Mouse (Mus musculus) embryo, embryonic 11.5 days (tissue): ENCODE measurements around the gene Bdh2.

ENCODE experiments used
- DNase-seq: peaks from one replicate; pipeline ENCODE4 v3.0.0-alpha.2; 2012; ENCODE audit warnings: low read depth, low spot score

Bdh2 gene

DNA sequence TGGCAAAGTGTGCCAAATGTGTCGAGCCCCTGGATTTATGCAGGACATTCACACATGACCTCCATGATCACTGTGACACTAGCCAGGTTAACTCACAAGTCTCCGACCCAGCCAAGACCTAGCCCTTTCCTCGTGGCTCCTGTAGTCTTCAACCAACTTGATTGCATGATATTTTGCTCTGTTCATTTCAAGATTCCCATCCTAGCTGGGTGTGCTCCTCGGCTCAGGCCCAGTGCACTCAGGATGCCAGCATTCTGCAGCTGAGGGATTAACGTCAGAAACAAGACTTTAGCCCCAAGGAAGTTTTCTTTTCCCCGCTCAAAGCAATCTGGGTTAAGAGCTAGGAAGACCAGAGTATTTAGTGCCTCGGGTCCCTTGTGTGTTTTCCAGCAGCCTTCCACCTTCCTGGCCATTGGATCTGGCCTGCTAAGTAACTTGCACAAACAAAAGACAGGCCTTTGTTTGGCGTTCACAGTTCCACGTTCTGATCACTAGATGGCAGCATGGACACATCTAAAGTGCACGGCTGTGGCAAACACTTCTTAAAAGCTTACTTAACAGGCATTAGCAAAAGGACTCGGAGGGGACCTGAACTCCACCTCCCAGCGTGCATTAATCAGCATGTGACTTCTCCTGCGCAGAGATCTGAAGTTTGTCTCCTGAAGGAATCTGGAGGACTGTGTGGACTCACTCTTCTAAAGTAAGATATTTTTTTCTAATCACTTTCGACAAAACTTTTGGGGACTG, at the start of gene Bdh2:
Bdh2 (plus strand) TSS at position 553 of the 747 bp plus-strand sequence.
- peak; percentile 84 for DNase-seq

DNA sequence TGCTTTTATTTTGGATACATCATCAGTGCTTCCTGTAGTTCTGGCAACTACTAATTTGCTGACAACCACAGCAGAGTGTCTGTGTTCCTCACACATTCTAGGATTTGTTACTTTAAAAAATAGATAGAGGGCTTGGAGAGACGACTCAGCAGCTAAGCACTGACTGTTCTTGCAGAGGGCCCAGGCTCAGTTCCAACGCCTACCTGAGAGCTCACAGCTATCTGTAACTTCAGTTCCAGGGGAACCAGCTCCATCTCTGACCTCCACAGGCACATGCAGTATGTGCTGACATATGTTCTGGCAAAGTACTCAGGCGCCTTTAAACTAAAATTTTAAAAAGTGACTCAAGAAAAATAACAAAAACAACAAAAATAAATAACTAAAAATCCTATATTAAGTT, 49.0 kb upstream of the Bdh2 start:
- no peak for DNase-seq

DNA sequence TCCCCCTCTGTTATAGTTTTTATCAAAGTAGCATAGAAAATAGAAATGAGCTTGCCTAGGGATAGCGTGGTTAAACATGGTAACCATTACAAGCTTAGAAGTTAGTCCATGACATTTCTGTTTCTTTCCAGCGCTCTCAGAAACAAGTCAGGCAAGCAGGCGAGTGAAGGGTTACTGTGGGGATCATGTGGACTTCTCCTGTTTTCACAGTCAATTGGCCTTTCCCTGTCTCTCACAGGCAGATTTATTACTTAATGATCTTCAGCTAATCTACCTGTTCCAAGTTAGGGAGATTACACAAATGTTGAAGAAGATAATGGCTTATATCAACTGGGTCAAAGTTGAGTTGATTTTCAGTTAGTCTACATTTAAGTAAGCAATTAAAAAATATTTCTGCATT, 48.6 kb upstream of the Bdh2 start:
- DNase-seq: no peak

DNA sequence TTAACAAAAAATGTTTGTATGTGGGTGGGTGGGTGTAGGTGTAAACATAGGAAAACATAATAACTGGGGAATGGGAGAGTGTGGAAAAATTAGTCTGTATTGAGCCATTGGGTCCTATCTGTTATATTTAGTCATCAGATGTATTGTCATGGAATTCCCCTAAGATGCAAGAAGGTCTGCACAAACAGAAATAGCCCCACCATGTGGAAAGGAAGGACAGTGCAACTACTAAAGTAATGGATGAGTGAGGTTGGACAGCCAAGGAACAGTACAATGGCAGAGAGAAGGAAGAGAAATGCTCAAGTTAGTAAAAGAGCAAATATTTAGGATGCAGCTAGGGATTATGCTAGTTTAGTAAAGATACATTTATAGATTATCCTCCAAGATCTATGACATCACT, 35.3 kb upstream of the Bdh2 start:
- peak; percentile 7 for DNase-seq

- DNase-seq: no peak
These were observed 34.2 kb upstream of the Bdh2 start for GRCm38 (mm10) chr3:135246828-135247227.

DNA sequence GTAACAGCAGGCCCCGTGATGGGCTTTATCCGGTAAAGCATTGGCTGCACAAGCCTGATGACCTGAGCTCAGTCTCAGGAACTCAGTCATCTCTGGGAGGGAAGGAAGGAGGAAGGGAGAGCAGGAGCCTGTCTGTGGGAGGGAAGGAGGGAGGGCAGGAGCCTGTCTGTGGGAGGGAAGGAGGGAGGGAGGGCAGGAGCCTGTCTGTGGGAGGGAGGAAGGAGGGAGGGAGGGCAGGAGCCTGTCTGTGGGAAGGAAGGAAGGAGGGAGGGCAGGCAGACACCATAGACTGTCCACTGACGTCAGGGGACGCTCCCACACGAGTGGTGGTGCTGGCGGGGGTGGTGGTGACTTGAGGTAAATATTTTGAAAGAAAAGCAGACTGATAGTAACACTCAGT, 31.9 kb upstream of the Bdh2 start:
- no peak for DNase-seq

DNA sequence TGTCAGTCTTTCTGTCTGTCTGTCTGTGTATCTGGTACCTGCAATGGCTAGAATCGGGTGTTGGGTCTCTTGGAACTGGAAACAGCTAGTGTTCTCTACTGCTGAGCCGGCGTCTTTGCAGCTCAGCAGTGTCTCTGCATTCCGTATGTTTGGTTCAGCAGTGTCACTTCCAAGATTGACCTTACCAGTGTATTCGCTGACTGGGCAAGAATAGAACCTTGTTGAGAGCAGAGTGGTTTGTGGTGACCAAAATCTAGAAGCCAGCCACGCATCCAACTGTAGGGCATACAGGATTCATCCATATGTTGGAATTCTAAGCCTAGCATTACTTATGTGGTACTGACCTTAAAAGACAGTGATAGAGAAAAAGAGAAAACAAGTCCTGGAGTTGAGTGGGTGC, 29.2 kb upstream of the Bdh2 start:
- DNase-seq: no peak

- no peak for DNase-seq
These were observed 26.2 kb upstream of the Bdh2 start for GRCm38 (mm10) chr3:135254784-135255183.

- DNase-seq: no peak
These were observed 22.1 kb upstream of the Bdh2 start for GRCm38 (mm10) chr3:135258919-135259318.

DNA sequence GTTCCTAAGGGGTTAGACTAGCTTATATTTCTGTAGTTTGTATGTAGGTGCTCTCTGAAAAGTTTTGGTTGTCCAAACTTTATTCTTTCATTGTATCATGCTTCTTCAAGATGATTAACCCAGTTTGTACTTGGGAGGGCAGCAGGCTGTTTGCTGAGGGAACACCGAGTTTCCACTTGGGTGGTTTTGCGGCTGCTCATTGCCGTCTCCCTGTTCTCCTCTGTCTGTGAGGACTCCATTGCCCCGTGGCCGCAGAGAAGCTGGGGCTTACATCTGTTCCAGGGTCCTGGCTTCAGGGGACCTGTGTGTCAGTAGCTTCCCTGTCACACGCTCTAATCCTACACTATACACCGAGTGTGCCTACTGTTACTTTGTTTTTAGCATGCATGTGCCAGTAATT, 20.8 kb upstream of the Bdh2 start:
- no peak for DNase-seq

GRCm38 (mm10) chr3:135268616-135269015, 12.4 kb upstream of the Bdh2 start:
- DNase-seq: no peak

DNA sequence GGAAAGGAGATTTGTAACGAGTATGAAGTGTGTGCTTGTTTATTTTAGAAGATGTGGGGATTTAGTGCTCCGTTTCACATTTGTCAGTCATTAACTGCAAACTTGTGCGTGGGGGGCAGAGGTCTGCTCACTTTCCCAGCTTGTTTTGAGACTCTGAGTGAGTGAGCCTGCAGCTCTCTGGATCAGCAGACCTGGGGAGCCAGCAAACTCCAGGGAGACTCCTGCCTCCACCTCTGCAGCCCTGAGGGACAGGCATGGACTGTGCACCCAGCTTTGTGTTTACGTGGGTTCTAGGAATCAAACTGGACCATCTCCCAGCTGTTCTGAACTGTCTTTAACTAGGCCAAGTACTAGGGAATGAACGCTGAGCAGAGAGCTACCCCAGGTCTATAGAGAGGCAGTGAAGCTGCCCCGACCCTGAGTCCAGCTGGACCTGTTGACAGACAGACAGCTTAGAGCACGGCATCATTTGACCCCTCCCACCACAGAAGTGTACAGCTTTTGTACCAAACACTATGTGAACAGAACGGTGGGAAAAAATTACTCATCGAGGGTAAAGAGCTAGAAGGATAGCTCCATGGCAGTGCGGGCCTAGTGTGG, 11.5 kb upstream of the Bdh2 start:
- DNase-seq: no peak

- no peak for DNase-seq
These were observed 8.4 kb upstream of the Bdh2 start for GRCm38 (mm10) chr3:135272627-135273026.

- DNase-seq: no peak
These were observed 8.0 kb upstream of the Bdh2 start for GRCm38 (mm10) chr3:135273047-135273446.

GRCm38 (mm10) chr3:135280160-135280559, 861 bp upstream of the Bdh2 start:
- DNase-seq: no peak

DNA sequence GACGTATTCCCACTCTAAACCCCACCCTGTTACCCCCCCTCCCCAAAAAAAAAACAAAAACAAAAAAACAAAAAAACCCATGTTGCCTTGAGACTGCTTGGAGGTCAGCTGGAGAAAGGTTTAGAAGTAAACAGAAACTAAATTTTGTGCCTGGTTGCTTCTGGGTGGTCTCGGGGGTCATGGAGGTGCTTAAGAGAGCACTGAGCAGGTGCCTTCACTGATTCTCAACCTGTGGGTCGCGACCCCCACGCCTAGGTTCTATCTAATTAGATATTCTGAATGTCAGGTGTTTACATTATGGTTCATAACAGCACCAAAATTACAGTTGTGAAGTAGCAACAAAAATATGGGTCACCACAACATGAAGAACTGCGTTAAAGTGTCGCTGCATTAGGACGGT, 680 bp downstream of the Bdh2 start:
- no peak for DNase-seq

DNA sequence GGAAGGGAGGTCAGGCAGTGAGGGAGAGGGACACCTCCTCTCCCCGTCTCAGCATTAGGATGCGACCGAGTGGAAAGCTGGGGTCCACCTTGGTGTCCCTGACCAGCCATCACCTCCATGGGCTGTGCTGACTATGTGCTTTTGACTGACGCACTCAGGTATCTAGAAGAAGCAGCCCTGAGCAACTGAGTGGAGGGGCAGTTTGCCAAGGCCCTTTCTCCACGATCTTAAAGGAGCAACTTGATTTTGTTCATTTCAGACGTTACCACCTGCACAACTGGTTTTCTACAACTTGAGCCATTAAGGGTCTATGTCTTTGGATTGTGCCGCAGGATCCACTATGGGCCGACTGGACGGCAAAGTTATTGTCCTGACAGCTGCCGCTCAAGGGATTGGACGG, 4.2 kb downstream of the Bdh2 start:
- no peak for DNase-seq

GRCm38 (mm10) chr3:135285807-135286206, 4.8 kb downstream of the Bdh2 start:
- no peak for DNase-seq

- no peak for DNase-seq
These were observed 7.2 kb downstream of the Bdh2 start for GRCm38 (mm10) chr3:135288138-135288750.

GRCm38 (mm10) chr3:135289148-135289547, 8.1 kb downstream of the Bdh2 start:
- no peak for DNase-seq

DNA sequence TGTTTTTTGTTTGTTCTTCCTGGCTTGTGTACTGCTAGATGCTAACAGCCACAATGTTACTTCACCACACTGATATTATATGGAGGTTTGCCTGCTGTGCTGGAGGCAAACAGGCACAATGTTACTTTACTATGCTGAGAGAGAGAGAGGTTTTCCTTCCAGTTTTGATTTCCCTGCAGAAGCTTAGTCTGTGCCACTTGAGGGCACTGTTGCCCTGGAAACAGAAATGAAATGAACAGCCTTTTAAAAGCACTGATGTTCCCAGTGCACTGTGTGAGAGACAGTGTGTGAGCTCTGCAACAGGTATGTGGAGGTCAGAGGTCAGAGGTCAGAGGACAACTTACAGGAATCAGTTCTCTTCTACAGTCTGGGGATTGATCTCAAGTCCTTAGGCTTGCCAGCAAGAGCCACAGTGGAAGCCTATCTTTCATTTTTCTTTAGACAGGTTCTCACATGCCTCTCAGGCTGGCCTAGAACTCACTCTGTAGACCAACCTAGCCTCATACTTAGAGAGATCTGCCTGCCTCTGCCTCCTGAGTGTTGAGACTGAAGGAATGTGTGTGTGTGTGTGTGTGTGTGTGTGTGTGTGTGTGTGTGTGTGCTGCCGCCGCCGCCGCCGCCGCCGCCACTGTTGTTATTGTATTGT, 9.4 kb downstream of the Bdh2 start:
- DNase-seq: peak; percentile 60

DNA sequence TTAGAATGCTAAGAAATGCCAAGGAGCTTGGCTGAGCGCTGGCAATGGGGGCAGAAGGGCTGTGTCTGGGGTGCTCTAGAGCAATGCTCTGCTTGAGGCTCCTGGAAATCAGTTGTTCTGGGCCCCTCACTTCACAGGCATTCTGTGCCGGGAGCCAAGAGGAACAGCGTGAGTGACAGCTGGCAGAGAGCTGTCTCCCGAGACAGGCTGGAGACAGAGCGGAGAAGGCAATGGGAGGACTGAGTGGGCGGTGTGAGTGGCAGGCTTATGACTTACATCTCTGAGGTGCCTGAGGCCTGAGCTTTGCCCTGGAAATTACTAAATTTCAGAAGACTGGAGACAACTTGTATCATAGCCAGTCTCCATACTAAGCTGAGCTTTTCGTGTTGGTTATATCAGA, 12.7 kb downstream of the Bdh2 start:
- DNase-seq: no peak

- DNase-seq: no peak
These were observed 14.5 kb downstream of the Bdh2 start for GRCm38 (mm10) chr3:135295559-135295958.
